Mouse (Mus musculus) adrenal gland, adult 18-20 months (tissue): ENCODE measurements around the gene Psors1c2. TPM values are rescaled to one million over a fixed set of nuclear protein-coding genes. Genes with fewer than 3 reads are reported as not detected.
A peak's percentile ranks its signal among the peaks of the same experiment; 100 is the strongest.

Experiments
- DNase-seq, 2 experiments: peaks; one replicate each; pipeline ENCODE4 v3.0.0; 2021 to 2022; ENCODE audit warnings: low spot score in 2 of 2
- total RNA-seq, 2 experiments: library from RNA; stranded (reverse); gene quantifications; 1 replicate in 1 of 2; 2 replicates in 1 of 2; pipeline ENCODE4 v1.2.3; 2021

The Psors1c2 gene
- total RNA-seq, 2 experiments from 2014 or later = not detected

DNA sequence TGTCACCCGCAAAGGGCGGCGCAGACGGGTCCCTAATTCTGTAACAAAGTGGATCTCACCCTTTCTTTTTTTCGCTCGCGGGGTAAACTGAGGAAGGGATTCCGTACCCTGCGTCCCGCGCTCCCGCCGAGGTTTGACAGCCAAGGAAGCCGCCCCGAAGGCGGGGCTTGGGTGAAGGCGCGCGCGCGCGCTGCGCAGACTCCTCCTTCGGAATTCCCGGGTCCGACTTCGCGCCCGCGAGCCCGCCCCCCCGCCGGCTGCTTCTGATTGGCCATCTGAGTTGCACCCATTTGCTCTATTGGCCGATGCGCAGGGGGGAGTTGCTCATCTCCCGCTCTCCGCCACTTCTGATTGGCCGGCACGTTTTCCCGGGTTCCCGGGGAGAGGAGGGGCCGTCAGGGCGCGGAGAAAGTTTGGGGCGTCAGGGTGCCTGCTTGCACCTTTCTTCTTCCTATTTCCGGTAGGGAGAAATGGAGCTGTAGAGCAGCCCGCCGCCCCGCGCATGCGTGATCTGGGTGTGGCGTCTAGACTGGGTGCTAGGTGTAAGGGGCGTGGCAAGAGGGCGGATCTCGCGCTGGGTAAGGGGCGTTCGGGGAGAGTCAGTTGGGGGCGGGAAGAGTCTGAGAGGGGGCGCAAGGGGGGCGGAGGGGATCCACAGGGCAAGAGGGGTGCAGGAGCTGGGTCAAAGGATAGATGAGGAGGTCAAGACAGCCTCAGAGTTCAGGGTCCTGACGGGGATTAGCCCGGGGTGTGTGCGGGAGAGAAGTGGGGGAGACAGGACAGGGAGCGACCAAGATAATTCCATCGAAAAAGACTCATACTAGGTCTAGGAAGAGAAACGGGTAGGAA is 16.1 kb upstream of the Psors1c2 start, which contains the start of the genes Tcf19 and Cchcr1:
Tcf19 (minus strand) TSS at position 173 of the 849 bp plus-strand sequence.
Cchcr1 (plus strand) TSS at position 449 of the 849 bp plus-strand sequence.
- DNase-seq = peak; percentile 93

- peak in 1 of 2 experiments; percentile 14 for DNase-seq
Observed at GRCm38 (mm10) chr17:35517526-35517925, 15.5 kb upstream of the Psors1c2 start.

DNA sequence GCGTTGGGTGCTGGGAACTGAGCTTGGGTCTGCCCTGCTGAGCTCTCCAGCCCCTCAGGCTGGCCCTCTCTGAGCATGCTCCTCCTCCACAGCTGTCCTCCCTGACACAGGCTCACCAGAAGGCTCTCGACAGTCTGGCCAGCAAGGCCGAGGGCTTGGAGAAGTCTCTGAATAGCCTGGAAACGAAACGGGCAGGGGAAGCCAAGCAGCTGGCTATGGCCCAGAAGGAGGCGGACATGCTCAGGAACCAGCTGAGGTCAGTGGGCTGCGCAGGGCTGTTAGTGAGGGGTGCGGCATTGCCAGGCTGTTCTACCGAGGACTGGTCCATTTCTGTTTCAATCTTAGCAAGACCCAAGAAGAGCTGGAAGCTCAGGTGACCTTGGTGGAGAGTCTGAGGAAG is 8.6 kb upstream of the Psors1c2 start:
- DNase-seq = no peak

DNA sequence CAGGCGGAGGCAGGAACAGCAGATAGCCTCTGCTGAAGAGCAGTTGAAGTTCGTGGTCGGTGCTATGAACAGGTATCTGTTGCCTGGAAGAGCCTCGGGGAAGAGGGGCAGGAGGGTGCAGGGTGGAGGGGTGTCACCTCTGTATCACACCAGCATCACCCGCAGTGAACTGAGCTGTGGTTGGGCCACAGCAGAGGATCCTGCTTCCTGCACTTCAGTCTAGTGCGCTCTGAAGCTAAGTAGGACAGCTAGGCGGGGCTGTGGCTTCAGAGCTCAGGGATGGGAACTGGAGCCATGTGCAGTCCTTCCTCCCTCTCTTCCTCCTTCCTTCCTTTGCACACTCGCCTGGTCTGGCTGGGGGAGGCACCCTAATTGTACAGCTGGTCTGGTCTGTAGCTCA is 6.4 kb upstream of the Psors1c2 start:
- no peak for DNase-seq

- no peak for DNase-seq
Observed at GRCm38 (mm10) chr17:35532360-35532759, 641 bp upstream of the Psors1c2 start.

DNA sequence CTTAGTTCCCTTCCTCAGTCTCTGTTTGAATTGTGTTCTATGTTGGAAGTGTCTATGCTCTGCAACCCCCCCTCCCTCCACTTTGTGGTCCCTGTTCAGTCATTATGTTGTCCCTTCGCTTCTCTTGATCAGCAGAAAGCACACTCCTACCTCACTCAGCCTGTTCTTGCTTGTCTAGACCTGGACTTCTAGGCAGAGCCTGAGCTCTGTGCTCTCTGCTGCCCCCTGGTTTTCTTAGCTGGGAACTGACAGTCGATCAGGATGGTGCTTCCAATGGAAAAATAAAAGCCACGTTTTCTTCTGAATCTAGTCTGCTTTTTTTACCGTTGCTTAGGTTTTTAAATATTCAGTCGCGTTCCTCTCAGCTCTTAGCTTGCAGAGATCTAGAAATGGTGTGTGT is 1.3 kb downstream of the Psors1c2 start:
- DNase-seq = peak; percentile 61 to 69

GRCm38 (mm10) chr17:35537421-35537820 is 4.4 kb downstream of the Psors1c2 start:
- DNase-seq = no peak

- no peak for DNase-seq
Observed at GRCm38 (mm10) chr17:35538476-35538875, 5.5 kb downstream of the Psors1c2 start.

- no peak for DNase-seq
Observed at GRCm38 (mm10) chr17:35539540-35539939, 6.5 kb downstream of the Psors1c2 start.

- no peak for DNase-seq
Observed at GRCm38 (mm10) chr17:35542761-35543411, 9.9 kb downstream of the Psors1c2 start.

GRCm38 (mm10) chr17:35543412-35543861 is 10.4 kb downstream of the Psors1c2 start:
- DNase-seq = no peak

- DNase-seq = no peak
Observed at GRCm38 (mm10) chr17:35544001-35544400, 11.0 kb downstream of the Psors1c2 start.

DNA sequence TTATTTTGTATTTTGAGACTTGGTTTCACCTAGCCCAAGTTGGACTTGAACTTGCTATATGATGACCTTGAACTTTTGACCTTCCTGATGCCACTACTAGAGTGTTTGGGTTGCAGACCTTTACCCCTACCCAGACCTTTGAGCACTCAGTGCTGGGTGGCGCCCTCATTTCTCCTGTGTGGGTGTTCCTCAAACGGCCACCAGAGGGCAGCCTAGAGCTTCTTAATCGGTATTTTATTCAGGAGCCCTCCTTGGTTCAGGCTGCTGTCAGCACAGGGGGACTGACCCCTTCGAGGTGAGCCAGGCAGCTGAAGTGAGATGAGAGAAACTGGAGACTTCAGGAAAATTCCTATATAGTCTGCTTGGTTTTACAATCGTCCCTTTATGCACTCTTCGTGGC is 11.7 kb downstream of the Psors1c2 start:
- DNase-seq = peak; percentile 57 to 60

GRCm38 (mm10) chr17:35547465-35547864 is 14.5 kb downstream of the Psors1c2 start:
- DNase-seq = no peak

- no peak for DNase-seq
Observed at GRCm38 (mm10) chr17:35548636-35549035, 15.6 kb downstream of the Psors1c2 start.

DNA sequence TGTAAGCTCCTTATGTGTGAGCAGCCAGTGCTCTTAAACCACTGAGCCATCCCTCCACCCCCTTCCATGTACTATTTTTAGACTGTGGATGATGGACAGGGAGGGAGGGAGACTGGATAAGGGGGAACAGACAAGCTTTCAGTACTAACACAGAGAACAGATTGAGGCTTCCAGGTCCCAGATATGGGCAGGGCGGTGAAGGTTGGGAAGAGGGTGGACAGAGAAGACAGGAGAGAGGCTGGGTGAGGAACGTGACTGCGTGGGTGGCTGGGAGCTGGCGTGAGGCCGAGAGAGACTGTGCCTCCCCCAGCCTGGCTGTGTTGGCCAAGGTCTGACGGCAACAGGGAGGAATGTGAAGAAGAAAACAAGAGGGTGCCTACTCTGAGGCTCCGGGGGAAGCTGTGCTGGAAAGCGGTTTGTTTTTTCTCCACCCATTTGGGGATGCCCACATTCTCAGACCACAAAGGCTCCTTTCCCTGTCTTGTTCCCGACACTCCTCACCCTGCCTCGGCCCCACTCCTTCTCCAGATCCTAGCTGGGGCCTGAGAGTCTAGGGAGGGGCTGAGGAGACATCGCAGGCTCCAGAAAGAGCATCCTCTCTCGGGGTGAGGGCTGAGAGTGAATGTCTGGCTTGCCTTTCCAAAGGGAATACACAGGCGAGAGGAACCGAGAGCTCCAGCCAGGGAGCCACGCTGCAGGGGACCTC is 16.6 kb downstream of the Psors1c2 start:
- DNase-seq = peak; percentile 71 to 75

DNA sequence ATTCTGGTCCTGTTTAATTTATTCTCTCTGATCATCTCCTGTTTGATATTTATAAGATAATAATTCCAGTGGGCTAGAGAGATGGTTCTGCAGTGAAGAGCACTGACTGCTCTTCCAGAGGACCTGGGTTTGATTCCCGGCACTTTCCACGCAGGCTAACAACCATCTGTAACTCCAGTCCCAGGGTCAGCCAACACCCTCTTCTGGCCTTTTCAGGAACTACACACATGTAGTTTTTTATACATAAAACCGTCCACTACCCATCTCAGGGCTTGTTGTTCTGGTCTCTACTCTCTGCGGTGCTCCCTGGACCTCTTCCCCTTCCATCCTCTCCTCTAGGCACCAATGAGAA is 17.1 kb downstream of the Psors1c2 start:
- no peak for DNase-seq

DNA sequence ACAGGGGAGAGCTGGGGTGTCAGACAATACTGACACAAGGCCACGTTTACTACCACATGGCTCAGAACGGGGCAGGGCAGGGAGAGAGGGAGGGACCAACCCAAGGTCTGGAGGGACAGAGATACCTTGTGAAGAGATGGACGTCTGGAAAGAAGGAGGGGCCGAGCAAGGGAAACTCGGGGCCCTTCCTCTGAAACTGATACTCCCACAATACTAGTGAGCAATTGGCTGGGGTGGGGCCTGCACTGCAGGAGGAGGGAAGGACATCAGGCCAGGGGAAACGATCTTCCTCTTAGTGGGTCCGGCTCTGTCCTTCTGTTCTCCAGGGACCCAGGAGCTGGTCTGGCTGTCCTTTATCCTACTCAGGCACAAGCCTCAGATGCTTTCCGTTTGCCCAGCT is 17.9 kb downstream of the Psors1c2 start:
- no peak for DNase-seq

- DNase-seq = no peak
Observed at GRCm38 (mm10) chr17:35551881-35552414, 18.9 kb downstream of the Psors1c2 start, which contains the start of gene Cdsn. TSS of gene Cdsn (plus strand) at chr17:35552128.

- no peak for DNase-seq
Observed at GRCm38 (mm10) chr17:35554321-35554720, 21.3 kb downstream of the Psors1c2 start.

DNA sequence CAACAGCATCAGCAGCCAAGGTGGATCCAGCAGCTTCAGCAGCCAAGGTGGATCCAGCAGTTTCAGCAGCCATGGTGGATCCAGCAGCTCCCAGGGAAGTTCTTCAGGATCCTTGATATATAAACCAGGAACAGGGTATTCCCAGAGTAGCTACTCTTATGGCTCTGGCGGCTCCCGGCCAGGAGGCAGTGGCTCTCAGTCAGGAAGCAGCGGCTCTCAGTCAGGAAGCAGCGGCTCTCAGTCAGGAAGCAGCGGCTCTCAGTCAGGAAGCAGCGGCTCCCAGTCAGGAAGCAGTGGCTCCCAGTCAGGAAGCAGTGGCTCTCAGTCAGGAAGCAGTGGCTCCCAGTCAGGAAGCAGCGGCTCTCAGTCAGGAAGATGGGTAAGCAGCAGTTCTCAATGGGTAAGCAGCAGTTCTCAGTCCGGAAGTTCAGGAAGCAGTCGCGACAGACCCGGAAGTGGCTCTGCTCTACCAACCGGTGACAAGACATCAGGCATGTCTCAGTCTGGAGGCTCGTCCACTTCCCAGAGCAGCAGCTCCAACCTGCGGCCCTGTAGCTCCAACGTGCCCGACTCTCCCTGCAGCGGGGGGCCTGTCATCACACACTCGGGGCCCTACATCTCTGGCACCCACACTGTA is 21.9 kb downstream of the Psors1c2 start:
- DNase-seq = no peak
